Mouse (Mus musculus) small intestine, adult 2 months (tissue): Measurements from ENCODE around the gene Prkd1.

Experiments used
- CTCF ChIP-seq: fragments of 200-500 bp; IDR thresholded peaks from 2 replicates; pipeline ENCODE4 v1.5.1; 2012; ENCODE audit warnings: low read depth, mild to moderate bottlenecking, control low read depth, inconsistent platforms, low read length, moderate library complexity, mixed read lengths; ENCODE audit not compliant: insufficient replicate concordance, insufficient read length; ENCODE audit errors: extremely low read depth
- POLR2A ChIP-seq: fragments of 200-500 bp; IDR thresholded peaks from 2 replicates; pipeline ENCODE4 v1.6.1; 2012; ENCODE audit warnings: low read depth, mild to moderate bottlenecking, control low read depth, inconsistent platforms, low read length, moderate library complexity

DNA sequence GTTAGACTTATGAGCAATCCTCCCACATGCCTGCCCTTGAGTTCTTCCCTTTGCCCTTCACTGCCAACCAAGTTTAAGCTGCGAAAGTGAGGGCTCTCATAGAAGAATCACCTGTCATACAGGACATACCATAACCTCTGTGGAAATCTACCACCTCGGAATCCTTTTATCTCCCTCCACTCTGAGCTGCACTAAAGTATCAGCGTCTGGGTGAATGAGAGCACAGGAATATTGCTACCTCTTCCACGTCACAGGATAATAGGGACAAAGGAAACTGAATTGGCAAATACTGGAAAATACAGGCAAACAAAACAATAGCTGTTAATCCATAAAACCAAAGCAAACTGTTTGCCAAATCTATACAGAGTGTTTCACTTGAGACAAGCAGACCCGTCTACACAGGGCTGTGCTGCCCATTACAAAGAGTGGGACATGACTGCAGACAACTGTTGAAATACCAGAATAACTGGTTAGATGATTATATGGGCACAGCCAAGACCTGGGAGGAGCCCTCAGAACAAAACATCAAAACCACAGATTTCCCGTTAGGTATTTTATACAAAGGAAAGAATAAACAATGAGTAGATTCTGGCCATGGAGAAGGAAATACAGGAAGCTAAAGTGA lies 60.6 kb downstream of the Prkd1 start:
- TF ChIP-seq CTCF (no peak), POLR2A (no peak)
